Mouse (Mus musculus): ENCODE results near the gene Tada3. TPM values are rescaled to one million over a fixed set of nuclear protein-coding genes. Genes with fewer than 3 reads are reported as not detected.

The Tada3 gene
- polyA plus RNA-seq, 1 experiment: 25.7 TPM

DNA sequence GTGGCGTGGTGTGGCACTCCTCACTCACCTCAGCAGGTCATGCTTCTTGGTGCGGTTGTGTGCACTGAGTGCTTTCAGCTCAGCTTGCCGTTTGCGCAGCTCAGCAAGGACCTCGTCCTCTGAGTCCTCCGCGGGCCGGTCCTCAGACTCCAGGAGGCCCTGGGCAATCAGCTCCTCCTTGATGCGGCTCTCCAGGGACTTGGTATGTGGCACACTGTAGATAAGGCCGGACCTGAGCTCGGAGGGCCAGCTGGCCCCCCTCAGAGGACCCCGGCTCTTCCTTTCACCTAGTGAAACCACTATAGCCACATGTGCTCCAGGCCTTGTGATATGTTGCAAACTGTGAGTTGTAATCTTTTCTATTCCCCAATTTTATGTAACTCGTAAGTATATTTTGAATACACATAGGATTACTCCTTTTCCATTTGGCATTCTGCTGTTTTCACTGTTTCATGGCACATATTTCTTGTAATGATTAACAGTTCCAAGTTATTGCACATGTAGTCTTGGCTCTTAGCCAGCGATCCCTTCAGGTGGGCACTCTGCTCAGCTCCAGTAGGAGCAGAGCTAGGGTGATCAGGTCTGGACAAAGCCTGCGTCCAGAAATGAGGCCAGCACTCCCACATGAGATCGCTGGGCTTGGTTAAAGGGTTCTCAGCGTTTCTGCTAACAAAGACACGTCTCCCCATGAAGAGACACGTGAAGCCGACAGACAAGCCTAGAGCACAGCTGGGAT is 7.3 kb downstream of the Tada3 start:
- DNase-seq: no peak
- 80% methylated on average over 20 of the region's 20 CpGs for WGBS
- TF ChIP-seq CTCF (IDR thresholded peaks at IDR 0.05; ENCODE audit: insufficient read depth, low read length) (no peak), POLR2A (IDR thresholded peaks at IDR 0.05; ENCODE audit: borderline replicate concordance, extremely low read depth, low read depth, low read length) (no peak)

DNA sequence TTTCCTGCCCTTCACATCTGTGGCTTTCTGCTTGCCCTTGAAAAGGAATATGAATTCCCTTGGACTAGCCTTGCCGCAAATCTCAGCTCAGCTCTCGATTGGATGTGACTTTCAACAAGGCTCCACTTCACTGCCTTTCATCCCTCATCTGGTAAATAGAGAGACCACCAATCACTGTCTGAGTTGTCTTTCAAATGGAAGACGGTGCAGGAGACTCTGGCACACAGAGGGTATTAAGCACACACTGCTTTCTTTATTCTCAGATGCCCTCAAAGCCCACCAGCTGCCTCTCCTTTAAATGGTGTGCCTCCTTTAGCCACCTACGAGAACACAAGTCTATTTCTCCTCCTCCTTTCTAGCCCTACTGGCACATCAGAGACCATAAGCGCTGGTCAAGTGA is 9.1 kb downstream of the Tada3 start:
- no peaks in the 10 kb centered on the region for H3K4me1 ChIP-seq (ENCODE audit: control insufficient read depth, insufficient read depth, low read length)
- no peak for TF ChIP-seq CTCF (IDR thresholded peaks at IDR 0.05; ENCODE audit: insufficient read depth, low read length)
- TF ChIP-seq POLR2A (IDR thresholded peaks at IDR 0.05; ENCODE audit: borderline replicate concordance, extremely low read depth, low read depth, low read length): no peak
- H3K4me3 ChIP-seq (replicated peaks; ENCODE audit: extremely low read depth, low read depth, low read length): no peak overlapping the region
- no peak for DNase-seq
- WGBS: 82% methylated on average over 5 of the region's 5 CpGs

More for the DNA sequence above, 7.3 kb downstream of the Tada3 start:
- no peak overlapping the region for H3K4me3 ChIP-seq (replicated peaks; ENCODE audit: extremely low read depth, low read depth, low read length)
- H3K4me1 ChIP-seq (ENCODE audit: control insufficient read depth, insufficient read depth, low read length): no peaks in the 10 kb centered on the region

DNA sequence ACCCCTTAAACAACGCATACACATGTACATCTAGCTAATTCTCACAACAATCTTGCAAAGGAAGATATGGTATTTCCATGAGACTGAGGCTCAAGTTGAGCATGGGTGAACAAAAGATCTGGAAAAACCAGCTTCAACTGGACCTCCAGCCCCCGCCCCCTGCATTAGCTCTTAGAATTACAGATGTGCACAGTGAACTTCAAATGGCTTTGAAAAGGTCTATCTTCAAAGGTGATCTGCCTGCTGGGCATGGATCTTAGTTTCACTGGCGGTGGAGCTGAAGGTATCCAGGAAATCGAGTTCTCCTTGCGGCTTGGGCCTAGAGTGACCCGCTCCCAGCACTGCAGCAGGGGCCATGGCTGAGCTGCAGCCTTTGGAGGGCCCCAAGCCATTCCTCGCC is 9.6 kb downstream of the Tada3 start:
- no peak overlapping the region for H3K4me3 ChIP-seq (replicated peaks; ENCODE audit: extremely low read depth, low read depth, low read length)
- no peak for TF ChIP-seq CTCF (IDR thresholded peaks at IDR 0.05; ENCODE audit: insufficient read depth, low read length)
- no peak for TF ChIP-seq POLR2A (IDR thresholded peaks at IDR 0.05; ENCODE audit: borderline replicate concordance, extremely low read depth, low read depth, low read length)
- DNase-seq: no peak
- no peaks in the 10 kb centered on the region for H3K4me1 ChIP-seq (ENCODE audit: control insufficient read depth, insufficient read depth, low read length)
- WGBS: 93% methylated on average over 7 of the region's 7 CpGs

DNA sequence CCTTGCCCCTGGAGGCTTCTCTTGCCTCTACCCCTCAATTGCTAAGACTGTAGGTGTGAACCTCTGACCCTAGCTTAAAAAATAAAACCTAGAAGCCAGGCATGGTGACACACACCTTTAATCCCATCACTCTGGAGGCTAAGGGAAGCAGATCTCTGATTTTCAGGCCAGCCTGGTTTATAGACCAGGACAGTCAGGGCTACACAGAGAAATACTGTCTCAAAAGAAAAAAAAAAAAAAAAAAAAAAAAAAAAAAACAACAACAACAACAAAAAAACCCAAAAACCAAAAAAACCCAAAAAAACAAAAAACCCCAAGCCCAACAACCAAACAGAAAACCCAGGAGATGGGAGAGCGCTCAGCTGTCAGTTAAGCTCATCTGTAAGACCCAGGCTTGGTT is 10.1 kb downstream of the Tada3 start:
- Histone ChIP-seq H3K4me3 (replicated peaks; ENCODE audit: extremely low read depth, low read depth, low read length) (no peak overlapping the region), H3K4me1 (ENCODE audit: control insufficient read depth, insufficient read depth, low read length) (no peaks in the 10 kb centered on the region)
- no peak for TF ChIP-seq CTCF (IDR thresholded peaks at IDR 0.05; ENCODE audit: insufficient read depth, low read length)
- no peak for TF ChIP-seq POLR2A (IDR thresholded peaks at IDR 0.05; ENCODE audit: borderline replicate concordance, extremely low read depth, low read depth, low read length)
- no peak for DNase-seq
- WGBS: 96% methylated on average over 1 of the region's 1 CpGs

DNA sequence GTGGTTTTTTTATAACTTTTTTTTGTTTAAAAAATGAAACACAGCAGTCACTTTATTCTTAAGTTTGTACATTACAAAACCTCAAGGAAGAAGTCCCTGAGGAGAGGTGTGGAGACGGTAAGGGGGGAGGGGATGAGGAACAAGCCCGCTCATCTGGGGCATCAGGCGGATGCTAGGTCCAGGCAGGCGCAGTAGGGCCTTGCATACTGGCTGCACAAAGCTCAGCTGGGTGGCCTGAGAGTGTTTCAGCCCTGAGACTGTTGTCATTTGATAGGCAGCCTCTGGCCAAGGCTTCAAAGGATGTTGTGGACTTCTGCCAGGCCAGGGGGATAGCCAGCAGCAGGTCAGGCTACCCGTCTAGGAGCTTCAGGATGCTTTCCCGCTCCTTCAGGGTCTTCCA is 11.0 kb downstream of the Tada3 start:
- TF ChIP-seq CTCF (IDR thresholded peaks at IDR 0.05; ENCODE audit: insufficient read depth, low read length): no peak
- TF ChIP-seq POLR2A (IDR thresholded peaks at IDR 0.05; ENCODE audit: borderline replicate concordance, extremely low read depth, low read depth, low read length): no peak
- 91% methylated on average over 6 of the region's 6 CpGs for WGBS
- Histone ChIP-seq H3K4me3 (replicated peaks; ENCODE audit: extremely low read depth, low read depth, low read length) (no peak overlapping the region), H3K4me1 (ENCODE audit: control insufficient read depth, insufficient read depth, low read length) (no peaks in the 10 kb centered on the region)
- DNase-seq: no peak

DNA sequence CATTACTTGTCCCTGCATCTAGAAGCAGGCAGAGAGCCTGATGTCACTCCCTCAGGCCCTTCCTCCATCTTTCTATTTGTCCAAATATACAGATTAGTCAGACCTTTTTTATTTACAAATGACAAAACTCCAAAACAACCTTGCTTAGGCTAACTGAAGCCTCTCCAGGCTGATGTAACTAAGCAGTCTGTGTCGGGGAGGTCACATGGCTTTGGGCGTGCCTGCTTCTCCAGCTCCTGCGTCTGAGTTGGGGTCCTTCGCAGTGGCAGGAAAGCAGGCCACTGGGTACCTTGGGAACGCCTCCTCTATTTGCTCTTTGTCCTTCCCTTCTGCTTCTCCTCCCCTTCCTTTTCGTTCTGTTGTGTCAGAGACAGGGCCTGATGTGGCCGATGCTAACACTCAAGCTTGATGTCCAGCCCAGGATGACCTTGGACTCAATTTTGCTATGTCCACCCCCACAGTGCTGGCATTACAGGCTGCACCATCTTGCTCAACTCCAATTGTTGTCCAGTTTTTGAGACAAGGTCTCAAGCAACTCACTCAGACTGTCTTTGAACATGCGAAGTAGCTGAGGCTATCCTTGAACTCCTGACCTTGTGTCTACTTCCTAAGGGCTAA is 13.1 kb downstream of the Tada3 start:
- TF ChIP-seq POLR2A (IDR thresholded peaks at IDR 0.05; ENCODE audit: borderline replicate concordance, extremely low read depth, low read depth, low read length): no peak
- no peak for TF ChIP-seq CTCF (IDR thresholded peaks at IDR 0.05; ENCODE audit: insufficient read depth, low read length)
- H3K4me3 ChIP-seq (replicated peaks; ENCODE audit: extremely low read depth, low read depth, low read length): no peak overlapping the region
- DNase-seq: no peak

GRCm38 (mm10) chr6:113362241-113362640 is 15.4 kb downstream of the Tada3 start:
- WGBS: 100% methylated on average over 1 of the region's 1 CpGs
- Histone ChIP-seq H3K4me3 (replicated peaks; ENCODE audit: extremely low read depth, low read depth, low read length) (no peak overlapping the region), H3K4me1 (ENCODE audit: control insufficient read depth, insufficient read depth, low read length) (no peaks in the 10 kb centered on the region)
- no peak for TF ChIP-seq POLR2A (IDR thresholded peaks at IDR 0.05; ENCODE audit: borderline replicate concordance, extremely low read depth, low read depth, low read length)
- TF ChIP-seq CTCF (IDR thresholded peaks at IDR 0.05; ENCODE audit: insufficient read depth, low read length): no peak
- no peak for DNase-seq

More for the DNA sequence above, 13.1 kb downstream of the Tada3 start:
- 60% methylated on average over 8 of the region's 8 CpGs for WGBS
- H3K4me1 ChIP-seq (ENCODE audit: control insufficient read depth, insufficient read depth, low read length): no peaks in the 10 kb centered on the region

- H3K4me1 ChIP-seq (ENCODE audit: control insufficient read depth, insufficient read depth, low read length): no peaks in the 10 kb centered on the region
- DNase-seq: no peak
- TF ChIP-seq POLR2A (IDR thresholded peaks at IDR 0.05; ENCODE audit: borderline replicate concordance, extremely low read depth, low read depth, low read length): no peak
- no peak for TF ChIP-seq CTCF (IDR thresholded peaks at IDR 0.05; ENCODE audit: insufficient read depth, low read length)
- 75% methylated on average over 4 of the region's 4 CpGs for WGBS
- H3K4me3 ChIP-seq (replicated peaks; ENCODE audit: extremely low read depth, low read depth, low read length): no peak overlapping the region
Measured at GRCm38 (mm10) chr6:113361476-113361875, 16.2 kb downstream of the Tada3 start.

DNA sequence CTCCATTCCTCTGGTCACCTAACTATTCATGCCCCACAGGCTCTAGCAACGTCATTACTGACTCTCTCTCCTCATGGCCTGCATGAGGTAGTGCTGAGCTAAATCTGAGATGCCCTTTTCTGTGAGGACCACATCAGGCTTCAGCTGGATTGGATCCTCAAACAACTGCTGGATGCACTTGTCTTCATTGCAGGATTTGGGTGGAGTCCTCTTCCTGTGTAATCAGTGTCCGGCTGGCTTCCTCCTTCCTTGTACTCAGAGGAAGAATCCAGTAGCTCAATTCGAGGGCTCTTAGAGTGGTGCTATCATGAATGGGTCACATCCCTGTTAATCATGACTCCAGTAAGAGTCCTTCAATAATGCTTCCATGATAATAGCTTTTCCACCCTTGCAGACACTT is 24.0 kb downstream of the Tada3 start:
- TF ChIP-seq CTCF (IDR thresholded peaks at IDR 0.05; ENCODE audit: insufficient read depth, low read length) (no peak), POLR2A (IDR thresholded peaks at IDR 0.05; ENCODE audit: borderline replicate concordance, extremely low read depth, low read depth, low read length) (no peak)
- WGBS: 40% methylated on average over 3 of the region's 3 CpGs
- DNase-seq: no peak

DNA sequence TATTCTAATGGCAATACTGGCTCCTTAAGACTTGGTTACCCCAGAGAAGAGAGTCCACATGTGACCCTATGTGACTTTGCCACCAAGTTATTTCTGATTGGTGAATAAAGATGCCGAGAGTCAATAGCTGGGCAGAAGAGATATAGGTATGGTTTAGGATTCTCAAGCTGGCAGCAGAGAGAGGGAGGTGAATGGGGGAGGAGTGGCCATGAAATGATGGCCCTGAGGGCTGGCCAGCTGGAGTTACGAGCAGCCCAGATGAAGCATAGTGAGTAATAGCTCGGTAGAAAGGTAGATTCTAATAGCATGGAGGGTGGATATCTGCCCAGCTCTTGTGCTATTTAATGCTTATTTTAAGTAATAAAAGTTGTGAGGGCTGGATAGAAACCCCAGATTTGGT is 24.9 kb downstream of the Tada3 start:
- WGBS: 85% methylated on average over 3 of the region's 3 CpGs

More for the DNA sequence above, 24.0 kb downstream of the Tada3 start:
- no peak overlapping the region for H3K4me3 ChIP-seq (replicated peaks; ENCODE audit: extremely low read depth, low read depth, low read length)
- H3K4me1 ChIP-seq (ENCODE audit: control insufficient read depth, insufficient read depth, low read length): 0 out of 2 replicates have a peak, but pooled peaks cover 2% of the 10 kb centered on the region

More for the DNA sequence above, 24.9 kb downstream of the Tada3 start:
- DNase-seq: no peak
- H3K4me1 ChIP-seq (ENCODE audit: control insufficient read depth, insufficient read depth, low read length): 0 out of 2 replicates have a peak, but pooled peaks cover 2% of the 10 kb centered on the region
- no peak overlapping the region for H3K4me3 ChIP-seq (replicated peaks; ENCODE audit: extremely low read depth, low read depth, low read length)
- TF ChIP-seq POLR2A (IDR thresholded peaks at IDR 0.05; ENCODE audit: borderline replicate concordance, extremely low read depth, low read depth, low read length) (no peak), CTCF (IDR thresholded peaks at IDR 0.05; ENCODE audit: insufficient read depth, low read length) (no peak)

Data from lung, adult 2 months (tissue).